Mouse (Mus musculus) cerebellum, adult 2 months (tissue): ENCODE data around the gene Larp1.

Experiments used
- CTCF ChIP-seq: fragments of 200-500 bp; IDR thresholded peaks from 2 replicates; pipeline ENCODE4 v1.5.1; 2011; ENCODE audit warnings: low read depth, mild to moderate bottlenecking, control low read depth, low read length, moderate library complexity, borderline replicate concordance; ENCODE audit not compliant: insufficient read depth
- POLR2A ChIP-seq: fragments of 200-500 bp; IDR thresholded peaks from 2 replicates; pipeline ENCODE4 v1.6.1; 2011; ENCODE audit warnings: low read length, control low read depth, borderline replicate concordance; ENCODE audit not compliant: insufficient read depth

- no peak for TF ChIP-seq CTCF
- TF ChIP-seq POLR2A: peak; percentile 80
Observed at GRCm38 (mm10) chr11:58103697-58104306, 94.9 kb downstream of the Larp1 start, which contains the start of gene Cnot8.
